Mouse (Mus musculus) kidney, postnatal 0 days (tissue): ENCODE measurements at regions not wholly inside any gene's neighbourhood (a gene's known extent, or its start where the extent isn't known, plus 50 kb on each side); places are given as distances from the start of the nearest gene placed in this dataset.

Source experiments
- ATAC-seq: fragments of 200-750 bp; cut with Nextera tagmentation; replicated peaks from 2 replicates; pipeline ENCODE4 v1.8.0; 2017; ENCODE audit warnings: low read depth, moderate number of reproducible peaks, moderate TSS enrichment, moderate library complexity; ENCODE audit not compliant: low FRiP score
- DNase-seq: peaks from one replicate; pipeline ENCODE4 v3.0.0-alpha.2; 2016; ENCODE audit warnings: low spot score
- H3K27ac ChIP-seq: fragments of 300-500 bp; sonication (generic); 2 replicates; pipeline ENCODE4 v1.5.1; 2014; ENCODE audit warnings: mild to moderate bottlenecking
- H3K27me3 ChIP-seq: fragments of 300-500 bp; sonication (generic); 2 replicates; pipeline ENCODE4 v1.6.1; 2014; ENCODE audit warnings: low read length, mixed read lengths; ENCODE audit not compliant: insufficient read depth
- H3K36me3 ChIP-seq: fragments of 300-500 bp; sonication (generic); 2 replicates; pipeline ENCODE4 v1.6.1; 2014; ENCODE audit warnings: low read length, mixed read lengths; ENCODE audit not compliant: insufficient read depth
- H3K4me1 ChIP-seq: fragments of 300-500 bp; sonication (generic); replicated peaks from 2 replicates; pipeline ENCODE4 v1.6.1; 2014; ENCODE audit warnings: antibody characterized with exemption, low read length, mixed read lengths; ENCODE audit not compliant: insufficient read depth
- H3K4me2 ChIP-seq: fragments of 300-500 bp; sonication (generic); 2 replicates; pipeline ENCODE4 v1.6.1; 2014; ENCODE audit warnings: mild to moderate bottlenecking, low read length, moderate library complexity, mixed read lengths
- H3K4me3 ChIP-seq: fragments of 300-500 bp; sonication (generic); replicated peaks from 2 replicates; pipeline ENCODE4 v1.5.1; 2014; ENCODE audit warnings: low read depth, low read length
- H3K9ac ChIP-seq: fragments of 300-500 bp; sonication (generic); 2 replicates; pipeline ENCODE4 v1.6.1; 2014; ENCODE audit warnings: low read depth, low read length
- H3K9me3 ChIP-seq: fragments of 300-500 bp; sonication (generic); replicated peaks from 2 replicates; pipeline ENCODE4 v1.6.1; 2016; ENCODE audit warnings: low read length, inconsistent platforms, mixed read lengths
- CTCF ChIP-seq: IDR thresholded peaks from 2 replicates; pipeline ENCODE4 v1.5.1; 2016; ENCODE audit warnings: antibody characterized with exemption, low read depth, mild to moderate bottlenecking, moderate library complexity
- WGBS: fragments of 180-500 bp; shearing (Covaris S2); extraction: QIAGEN DNeasy Blood & Tissue Kit; methylation state at CpG from one replicate; pipeline ENCODE4 v1.1.7; 2014; 5-methylcytosine and 5-hydroxymethylcytosine counted together

- H3K9me3 ChIP-seq, result no peaks in the 10 kb centered on the region
- H3K27ac ChIP-seq, result no peak overlapping the region
- H3K36me3 ChIP-seq, result no peaks in the 10 kb centered on the region
- TF ChIP-seq CTCF, result no peak
- WGBS, result 51% methylated on average over 4 of the region's 4 CpGs
- no peak for ATAC-seq
- H3K4me2 ChIP-seq, result no peak overlapping the region
- no peak overlapping the region for H3K4me3 ChIP-seq
- H3K4me1 ChIP-seq, result no peaks in the 10 kb centered on the region
- DNase-seq, result no peak
- H3K9ac ChIP-seq, result no peak overlapping the region
- no peaks in the 10 kb centered on the region for H3K27me3 ChIP-seq
Observed at GRCm38 (mm10) chr11:25142833-25143232, 1065.0 kb downstream of the Bcl11a start.

GRCm38 (mm10) chr11:25147287-25147686, 1063.3 kb downstream of the 5730522E02Rik start:
- Histone ChIP-seq H3K27me3 (no peaks in the 10 kb centered on the region), H3K9me3 (no peaks in the 10 kb centered on the region), H3K27ac (no peak overlapping the region), H3K4me1 (no peaks in the 10 kb centered on the region), H3K9ac (no peak overlapping the region), H3K4me3 (no peak overlapping the region), H3K36me3 (no peaks in the 10 kb centered on the region), H3K4me2 (no peak overlapping the region)
- ATAC-seq, result no peak
- no peak for TF ChIP-seq CTCF
- 77% methylated on average over 3 of the region's 3 CpGs for WGBS
- DNase-seq, result no peak

GRCm38 (mm10) chr11:25156705-25157104, 1053.9 kb downstream of the 5730522E02Rik start:
- H3K27me3 ChIP-seq, result no peaks in the 10 kb centered on the region
- no peak for TF ChIP-seq CTCF
- H3K36me3 ChIP-seq, result no peaks in the 10 kb centered on the region
- H3K9ac ChIP-seq, result no peak overlapping the region
- H3K4me3 ChIP-seq, result no peak overlapping the region
- no peak for DNase-seq
- no peak overlapping the region for H3K4me2 ChIP-seq
- H3K4me1 ChIP-seq, result no peaks in the 10 kb centered on the region
- WGBS, result 36% methylated on average over 5 of the region's 5 CpGs
- ATAC-seq, result no peak
- H3K9me3 ChIP-seq, result no peaks in the 10 kb centered on the region
- H3K27ac ChIP-seq, result no peak overlapping the region

- Histone ChIP-seq H3K27me3 (no peaks in the 10 kb centered on the region), H3K4me2 (no peak overlapping the region), H3K9ac (no peak overlapping the region), H3K9me3 (no peaks in the 10 kb centered on the region), H3K4me1 (no peaks in the 10 kb centered on the region), H3K36me3 (no peaks in the 10 kb centered on the region), H3K27ac (no peak overlapping the region), H3K4me3 (no peak overlapping the region)
- TF ChIP-seq CTCF, result no peak
- 34% methylated on average over 11 of the region's 11 CpGs for WGBS
- ATAC-seq (no peak), DNase-seq (no peak)
Observed at GRCm38 (mm10) chr11:25157135-25157860, 1053.3 kb downstream of the 5730522E02Rik start.

GRCm38 (mm10) chr11:25157861-25158245, 1052.7 kb downstream of the 5730522E02Rik start:
- H3K9me3 ChIP-seq, result no peaks in the 10 kb centered on the region
- DNase-seq (no peak), ATAC-seq (no peak)
- no peak overlapping the region for H3K9ac ChIP-seq
- TF ChIP-seq CTCF, result no peak
- no peaks in the 10 kb centered on the region for H3K27me3 ChIP-seq
- no peak overlapping the region for H3K27ac ChIP-seq
- H3K4me3 ChIP-seq, result no peak overlapping the region
- 55% methylated on average over 3 of the region's 3 CpGs for WGBS
- H3K4me1 ChIP-seq, result no peaks in the 10 kb centered on the region
- no peak overlapping the region for H3K4me2 ChIP-seq
- no peaks in the 10 kb centered on the region for H3K36me3 ChIP-seq

- ATAC-seq, result no peak
- Histone ChIP-seq H3K27ac (no peak overlapping the region), H3K4me1 (no peaks in the 10 kb centered on the region), H3K9ac (no peak overlapping the region), H3K4me3 (no peak overlapping the region), H3K27me3 (no peaks in the 10 kb centered on the region), H3K4me2 (no peak overlapping the region), H3K9me3 (no peaks in the 10 kb centered on the region), H3K36me3 (no peaks in the 10 kb centered on the region)
- no peak for TF ChIP-seq CTCF
- DNase-seq, result no peak
- 97% methylated on average over 1 of the region's 1 CpGs for WGBS
Observed at GRCm38 (mm10) chr11:25158884-25159283, 1051.7 kb downstream of the 5730522E02Rik start.

GRCm38 (mm10) chr11:25167939-25168338, 1042.6 kb downstream of the 5730522E02Rik start:
- no peak for ATAC-seq
- H3K36me3 ChIP-seq, result no peaks in the 10 kb centered on the region
- DNase-seq, result no peak
- no peak overlapping the region for H3K9ac ChIP-seq
- no peaks in the 10 kb centered on the region for H3K4me1 ChIP-seq
- no peaks in the 10 kb centered on the region for H3K27me3 ChIP-seq
- no peaks in the 10 kb centered on the region for H3K9me3 ChIP-seq
- TF ChIP-seq CTCF, result no peak
- H3K27ac ChIP-seq, result no peak overlapping the region
- no peak overlapping the region for H3K4me2 ChIP-seq
- WGBS, result 88% methylated on average over 1 of the region's 1 CpGs
- no peak overlapping the region for H3K4me3 ChIP-seq
